Mouse (Mus musculus) lung, postnatal 0 days (tissue): ENCODE results near the gene Ppm1k.

Experiments used
- CTCF ChIP-seq: IDR thresholded peaks from 2 replicates; pipeline ENCODE4 v1.5.1; 2016; ENCODE audit warnings: antibody characterized with exemption, mild to moderate bottlenecking
- EP300 ChIP-seq: IDR thresholded peaks from 2 replicates; pipeline ENCODE4 v1.6.1; 2016; ENCODE audit warnings: antibody characterized with exemption, mild to moderate bottlenecking, control low read depth

DNA sequence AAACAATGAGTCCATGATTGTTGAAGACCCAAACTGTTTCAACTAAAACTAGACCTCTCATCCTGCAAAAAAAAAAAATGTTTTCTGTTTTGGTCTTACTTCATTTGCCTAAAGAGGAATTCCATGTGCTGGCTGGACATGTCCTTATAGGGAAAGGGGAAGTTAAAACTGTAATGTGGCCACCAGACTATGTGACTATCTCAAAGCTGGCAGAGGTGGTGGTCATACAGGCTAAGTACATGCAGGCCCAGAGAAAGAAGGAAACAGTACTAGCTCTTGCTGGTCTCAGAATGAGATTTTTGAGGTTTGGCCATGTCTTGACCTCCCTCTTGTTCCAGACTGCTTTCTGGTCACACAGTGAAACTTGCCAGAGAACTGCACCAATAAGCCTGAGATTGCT, 36.3 kb upstream of the Ppm1k start:
- TF ChIP-seq CTCF (no peak), EP300 (no peak)
